7 mouse cellular contexts compared by ENCODE assay signal in genomic region chr11:120224488-120225255, GRCm38 (mm10). TPM values are rescaled to one million over a fixed set of nuclear protein-coding genes. Genes with fewer than 3 reads are reported as not detected.
DNase-seq lines count a peak whose midpoint lies in the region; ATAC-seq and TF ChIP-seq lines count a peak whose summit lies in the region.

No protein-coding gene starts in this region.

- no peaks in the 10 kb centered on the region for H3K27me3 ChIP-seq in forebrain, postnatal 0 days (ENCODE audit: insufficient read depth, low read length)
- no peaks in the 10 kb centered on the region for H3K27me3 ChIP-seq in kidney, embryonic 16.5 days (ENCODE audit: insufficient read depth, low read length)
- H3K27me3 ChIP-seq in midbrain, postnatal 0 days (ENCODE audit: insufficient read depth, low read length) = no peaks in the 10 kb centered on the region

- peak; percentile 23 for DNase-seq in urinary bladder, adult 2 months (ENCODE audit: low spot score)
- DNase-seq in urinary bladder, postnatal 36 days (ENCODE audit: low spot score in 2 of 2) = no peak
- DNase-seq in forebrain, postnatal 0 days = no peak
- no peak for DNase-seq in midbrain, postnatal 0 days (ENCODE audit: low spot score)

- 0 out of 2 replicates have a peak overlapping the region, but pooled peaks have one; percentile 9 for H3K4me3 ChIP-seq in forebrain, postnatal 0 days (ENCODE audit: low read depth, low read length)
- H3K4me3 ChIP-seq in kidney, embryonic 16.5 days (ENCODE audit: low read length) = peak overlapping the region; percentile 23
- H3K4me3 ChIP-seq in midbrain, postnatal 0 days (ENCODE audit: low read depth, low read length) = peak overlapping the region; percentile 18

- peaks cover 36% of the 10 kb centered on the region for H3K4me1 ChIP-seq in forebrain, postnatal 0 days (ENCODE audit: insufficient read depth)
- H3K4me1 ChIP-seq in kidney, embryonic 16.5 days (ENCODE audit: insufficient read depth, low read length) = peaks cover 97% of the 10 kb centered on the region
- peaks cover 55% of the 10 kb centered on the region for H3K4me1 ChIP-seq in midbrain, postnatal 0 days (ENCODE audit: insufficient read depth, low read length)

- no peak overlapping the region for H3K27ac ChIP-seq in forebrain, postnatal 0 days (ENCODE audit: low read depth, low read length)
- peak overlapping the region; percentile 95 for H3K27ac ChIP-seq in kidney, embryonic 16.5 days (ENCODE audit: low read length)
- peak overlapping the region; percentile 38 for H3K27ac ChIP-seq in midbrain, postnatal 0 days (ENCODE audit: low read depth, low read length)

- H3K9ac ChIP-seq in forebrain, postnatal 0 days = peak overlapping the region; percentile 40
- H3K9ac ChIP-seq in kidney, embryonic 16.5 days (replicated peaks; ENCODE audit: low read length) = peak overlapping the region; percentile 69
- H3K9ac ChIP-seq in midbrain, postnatal 0 days (replicated peaks; ENCODE audit: low read length, poor library complexity, severe bottlenecking) = peak overlapping the region; percentile 46

- no peak for TF ChIP-seq CTCF in forebrain, postnatal 0 days (IDR thresholded peaks at IDR 0.05; ENCODE audit: low read depth)
- no peak for TF ChIP-seq CTCF in midbrain, postnatal 0 days (IDR thresholded peaks at IDR 0.05)

- peak overlapping the region; percentile 41 for H3K4me2 ChIP-seq in forebrain, postnatal 0 days (ENCODE audit: low read depth)
- peak overlapping the region; percentile 52 for H3K4me2 ChIP-seq in kidney, embryonic 16.5 days (replicated peaks; ENCODE audit: low read depth, low read length)
- peak overlapping the region; percentile 40 for H3K4me2 ChIP-seq in midbrain, postnatal 0 days (ENCODE audit: low read depth, low read length, poor library complexity, severe bottlenecking)

- ATAC-seq in forebrain, postnatal 0 days = no peak
- ATAC-seq in kidney, embryonic 16.5 days (ENCODE audit: low FRiP score, low TSS enrichment) = 0 out of 2 replicates have a peak, but pooled peaks have one; percentile 9
- no peak for ATAC-seq in midbrain, postnatal 0 days (ENCODE audit: low FRiP score)
- no peak for ATAC-seq in erythroblast, adult 5-6 weeks (replicated peaks; ENCODE audit: low FRiP score, poor library complexity, severe bottlenecking)
- no peak for ATAC-seq in frontal cortex, adult (ENCODE audit: low TSS enrichment)

- no peaks in the 10 kb centered on the region for H3K36me3 ChIP-seq in forebrain, postnatal 0 days (ENCODE audit: insufficient read depth)
- no peaks in the 10 kb centered on the region for H3K36me3 ChIP-seq in kidney, embryonic 16.5 days (ENCODE audit: insufficient read depth, low read length)
- no peaks in the 10 kb centered on the region for H3K36me3 ChIP-seq in midbrain, postnatal 0 days (ENCODE audit: insufficient read depth, low read length)

- H3K9me3 ChIP-seq in forebrain, postnatal 0 days (ENCODE audit: low read length) = no peaks in the 10 kb centered on the region
- no peaks in the 10 kb centered on the region for H3K9me3 ChIP-seq in kidney, embryonic 16.5 days (ENCODE audit: low read length)
- H3K9me3 ChIP-seq in midbrain, postnatal 0 days (ENCODE audit: low read length) = no peaks in the 10 kb centered on the region

- WGBS in forebrain, postnatal 0 days = 43% methylated on average over 11 of the region's 11 CpGs
- WGBS in kidney, embryonic 16.5 days = 10% methylated on average over 11 of the region's 11 CpGs
- 31% methylated on average over 11 of the region's 11 CpGs for WGBS in midbrain, postnatal 0 days

RNA-seq across cellular contexts. Expression of gene Bahcc1, which starts 8.1 kb away (rescaled TPM):
- 4.3 and 8.2 TPM in 2 replicates for polyA plus RNA-seq in urinary bladder, adult 2 months (2012; rRNA removed)
- total RNA-seq in forebrain, postnatal 0 days (2014; rRNA removed) = 19.3 and 26.5 TPM in 2 replicates
- polyA plus RNA-seq in forebrain, postnatal 0 days (2015; fragmentation: Nextera tagmentation; extraction: Ambion mirVana) = 3.9 and 6.5 TPM in 2 replicates
- polyA plus RNA-seq in kidney, embryonic 16.5 days (2015; fragmentation: Nextera tagmentation; extraction: Ambion mirVana) = 13.2 and 14.2 TPM in 2 replicates
- total RNA-seq in midbrain, postnatal 0 days (2014; rRNA removed) = 39.9 and 49.8 TPM in 2 replicates
- polyA plus RNA-seq in midbrain, postnatal 0 days (2015; fragmentation: Nextera tagmentation; extraction: Ambion mirVana) = 5.9 and 9.5 TPM in 2 replicates
- 2.1 and 3.3 TPM in 2 replicates for total RNA-seq in erythroblast, adult 5-6 weeks (2015; ENCODE audit: low replicate concordance)
- total RNA-seq in erythroblast, adult 5-6 weeks (2017; ENCODE audit: low replicate concordance) = 0.84 and 2.0 TPM in 2 replicates
